Mouse (Mus musculus): Measurements from ENCODE around the gene Mospd2. TPM values are rescaled to one million over a fixed set of nuclear protein-coding genes. Genes with fewer than 3 reads are reported as not detected.
A peak's percentile ranks its signal among the peaks of the same experiment; 100 is the strongest.

Mospd2 gene
- 11.9 and 12.2 TPM in 2 replicates for polyA plus RNA-seq (2014; fragmentation: Nextera tagmentation; extraction: Ambion mirVana)

- no peaks in the 10 kb centered on the region for H3K27me3 ChIP-seq (ENCODE audit: control insufficient read depth, insufficient read depth, low read length)
- peak within 1 kb of the TSS; percentile 60 for H3K4me3 ChIP-seq (ENCODE audit: low read depth, low read length)
- 0 out of 2 replicates have a peak within 1 kb of the TSS, but pooled peaks have one; percentile 3 for H3K27ac ChIP-seq (ENCODE audit: low read depth, low read length)
- ATAC-seq (replicated peaks; ENCODE audit: insufficient number of reproducible peaks, low FRiP score, low TSS enrichment), result peak; percentile 100
- H3K9me3 ChIP-seq (replicated peaks; ENCODE audit: control insufficient read depth, low read length), result no peaks in the 10 kb centered on the region
- 15% methylated on average over 24 of the region's 26 CpGs for WGBS (ENCODE audit: insufficient replicate concordance)
- no peaks in the 10 kb centered on the region for H3K4me1 ChIP-seq (ENCODE audit: control insufficient read depth, insufficient read depth, low read length)
- H3K9ac ChIP-seq (ENCODE audit: low read depth, low read length), result peak within 1 kb of the TSS; percentile 69
- H3K36me3 ChIP-seq (ENCODE audit: control insufficient read depth, insufficient read depth, low read length), result no peaks in the 10 kb centered on the region
- H3K4me2 ChIP-seq, result peak within 1 kb of the TSS; percentile 64
Observed at GRCm38 (mm10) chrX:164980193-164980775, at the start of gene Mospd2, which contains the start of gene Fancb. Gene Mospd2 (minus strand): TSS chrX:164980375. Gene Fancb (plus strand): TSS chrX:164980592.

DNA sequence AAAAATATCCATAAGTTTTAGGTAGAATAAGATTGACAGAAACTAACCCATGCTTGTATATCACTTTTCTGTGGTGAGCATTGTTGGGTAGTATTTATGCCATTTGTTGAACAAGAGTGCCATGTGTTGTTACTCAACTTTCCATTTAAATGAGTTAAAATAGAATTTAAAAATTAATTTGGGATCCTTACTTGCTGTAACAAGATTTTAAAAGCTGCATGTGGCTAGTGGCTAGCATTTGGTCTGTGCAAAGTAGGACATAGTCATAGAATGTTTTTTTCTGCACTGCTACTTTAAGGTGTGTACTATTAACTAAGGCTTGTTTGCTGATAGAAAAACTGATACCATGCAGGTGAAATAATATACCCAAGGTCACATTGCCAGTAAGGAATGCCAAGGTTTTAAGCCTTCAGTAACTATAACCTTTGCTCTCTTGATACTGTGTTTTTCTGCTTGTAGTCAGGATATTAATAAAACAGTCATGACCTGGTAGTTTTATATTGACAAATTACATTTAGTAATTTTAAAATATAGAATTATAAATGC is 24.7 kb upstream of the Mospd2 start, which contains the start of gene Gm17604:
Gm17604 (minus strand) TSS at position 51 of the 546 bp plus-strand sequence.
- no peak for ATAC-seq (replicated peaks; ENCODE audit: insufficient number of reproducible peaks, low FRiP score, low TSS enrichment)
- H3K27ac ChIP-seq (ENCODE audit: low read depth, low read length), result no peak within 1 kb of the TSS
- no peaks in the 10 kb centered on the region for H3K27me3 ChIP-seq (ENCODE audit: control insufficient read depth, insufficient read depth, low read length)
- H3K4me1 ChIP-seq (ENCODE audit: control insufficient read depth, insufficient read depth, low read length), result no peaks in the 10 kb centered on the region
- no peaks in the 10 kb centered on the region for H3K9me3 ChIP-seq (replicated peaks; ENCODE audit: control insufficient read depth, low read length)
- no peak within 1 kb of the TSS for H3K4me2 ChIP-seq
- H3K9ac ChIP-seq (ENCODE audit: low read depth, low read length), result no peak within 1 kb of the TSS
- no peak within 1 kb of the TSS for H3K4me3 ChIP-seq (ENCODE audit: low read depth, low read length)
- no peaks in the 10 kb centered on the region for H3K36me3 ChIP-seq (ENCODE audit: control insufficient read depth, insufficient read depth, low read length)

GRCm38 (mm10) chrX:165003141-165003540 is 23.0 kb upstream of the Mospd2 start:
- 27% methylated on average over 4 of the region's 4 CpGs for WGBS (ENCODE audit: insufficient replicate concordance)
- H3K9me3 ChIP-seq (replicated peaks; ENCODE audit: control insufficient read depth, low read length), result no peaks in the 10 kb centered on the region

GRCm38 (mm10) chrX:164978866-164979265 is 1.3 kb downstream of the Mospd2 start:
- H3K9me3 ChIP-seq (replicated peaks; ENCODE audit: control insufficient read depth, low read length), result no peaks in the 10 kb centered on the region
- ATAC-seq (replicated peaks; ENCODE audit: insufficient number of reproducible peaks, low FRiP score, low TSS enrichment), result no peak
- no peaks in the 10 kb centered on the region for H3K4me1 ChIP-seq (ENCODE audit: control insufficient read depth, insufficient read depth, low read length)
- no peak overlapping the region for H3K4me3 ChIP-seq (ENCODE audit: low read depth, low read length)
- 87% methylated on average over 2 of the region's 2 CpGs for WGBS (ENCODE audit: insufficient replicate concordance)
- no peak overlapping the region for H3K9ac ChIP-seq (ENCODE audit: low read depth, low read length)
- H3K27ac ChIP-seq (ENCODE audit: low read depth, low read length), result no peak overlapping the region
- no peaks in the 10 kb centered on the region for H3K27me3 ChIP-seq (ENCODE audit: control insufficient read depth, insufficient read depth, low read length)
- no peaks in the 10 kb centered on the region for H3K36me3 ChIP-seq (ENCODE audit: control insufficient read depth, insufficient read depth, low read length)
- H3K4me2 ChIP-seq, result no peak overlapping the region

More at GRCm38 (mm10) chrX:165003141-165003540, 23.0 kb upstream of the Mospd2 start:
- H3K4me1 ChIP-seq (ENCODE audit: control insufficient read depth, insufficient read depth, low read length), result no peaks in the 10 kb centered on the region
- H3K9ac ChIP-seq (ENCODE audit: low read depth, low read length), result no peak overlapping the region
- no peak overlapping the region for H3K4me2 ChIP-seq
- H3K27me3 ChIP-seq (ENCODE audit: control insufficient read depth, insufficient read depth, low read length), result no peaks in the 10 kb centered on the region
- H3K27ac ChIP-seq (ENCODE audit: low read depth, low read length), result no peak overlapping the region
- H3K36me3 ChIP-seq (ENCODE audit: control insufficient read depth, insufficient read depth, low read length), result no peaks in the 10 kb centered on the region
- H3K4me3 ChIP-seq (ENCODE audit: low read depth, low read length), result no peak overlapping the region
- no peak for ATAC-seq (replicated peaks; ENCODE audit: insufficient number of reproducible peaks, low FRiP score, low TSS enrichment)

GRCm38 (mm10) chrX:164971206-164971605 is 9.0 kb downstream of the Mospd2 start:
- ATAC-seq (replicated peaks; ENCODE audit: insufficient number of reproducible peaks, low FRiP score, low TSS enrichment), result no peak
- Histone ChIP-seq H3K4me1 (ENCODE audit: control insufficient read depth, insufficient read depth, low read length) (no peaks in the 10 kb centered on the region), H3K27ac (ENCODE audit: low read depth, low read length) (no peak overlapping the region), H3K4me3 (ENCODE audit: low read depth, low read length) (no peak overlapping the region), H3K9ac (ENCODE audit: low read depth, low read length) (no peak overlapping the region), H3K9me3 (replicated peaks; ENCODE audit: control insufficient read depth, low read length) (no peaks in the 10 kb centered on the region), H3K4me2 (no peak overlapping the region), H3K36me3 (ENCODE audit: control insufficient read depth, insufficient read depth, low read length) (no peaks in the 10 kb centered on the region), H3K27me3 (ENCODE audit: control insufficient read depth, insufficient read depth, low read length) (no peaks in the 10 kb centered on the region)
- WGBS (ENCODE audit: insufficient replicate concordance), result 83% methylated on average over 3 of the region's 3 CpGs

- ATAC-seq (replicated peaks; ENCODE audit: insufficient number of reproducible peaks, low FRiP score, low TSS enrichment), result no peak
- H3K27me3 ChIP-seq (ENCODE audit: control insufficient read depth, insufficient read depth, low read length), result no peaks in the 10 kb centered on the region
Observed at GRCm38 (mm10) chrX:164965750-164966448, 14.3 kb downstream of the Mospd2 start.

DNA sequence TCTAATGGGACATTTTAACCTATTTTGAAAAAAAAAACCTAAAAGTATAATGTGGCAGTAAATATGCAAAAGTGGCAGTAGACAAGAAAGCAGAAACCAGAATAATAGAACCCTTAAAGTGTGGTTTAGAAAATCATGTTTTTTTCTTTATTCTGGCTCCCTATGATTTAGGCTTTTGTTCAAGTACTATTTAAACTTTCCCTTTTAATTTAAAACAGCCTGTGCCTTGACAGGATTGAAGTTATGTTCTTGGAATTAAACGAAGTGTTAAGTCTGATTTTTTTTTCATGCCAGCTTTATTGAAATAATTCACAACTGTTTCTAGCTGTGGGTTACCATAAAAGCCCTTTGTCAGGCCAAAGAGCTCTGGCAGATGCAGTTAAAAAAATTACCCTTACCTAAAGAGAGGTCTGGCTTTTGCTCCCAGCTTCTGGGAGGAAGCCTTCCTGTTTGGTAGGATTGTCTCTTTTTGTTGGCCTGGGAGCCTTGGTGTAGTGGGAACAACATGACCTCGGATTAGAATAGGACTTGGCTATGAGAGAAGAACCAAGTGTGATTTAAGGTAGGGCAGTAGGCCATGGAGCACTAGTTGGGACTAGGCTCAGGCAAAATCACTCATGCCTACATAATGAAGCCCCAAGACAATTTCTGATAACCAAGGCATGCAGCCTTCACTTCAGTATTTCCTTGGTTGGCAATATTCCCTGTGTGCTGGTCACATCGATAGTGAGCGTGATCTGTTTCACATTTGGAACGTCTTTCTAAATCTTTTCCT is 27.4 kb downstream of the Mospd2 start:
- WGBS (ENCODE audit: insufficient replicate concordance), result 75% methylated on average over 5 of the region's 5 CpGs
- no peak overlapping the region for H3K9ac ChIP-seq (ENCODE audit: low read depth, low read length)
- no peaks in the 10 kb centered on the region for H3K27me3 ChIP-seq (ENCODE audit: control insufficient read depth, insufficient read depth, low read length)
- no peak overlapping the region for H3K27ac ChIP-seq (ENCODE audit: low read depth, low read length)
- ATAC-seq (replicated peaks; ENCODE audit: insufficient number of reproducible peaks, low FRiP score, low TSS enrichment), result no peak
- H3K4me1 ChIP-seq (ENCODE audit: control insufficient read depth, insufficient read depth, low read length), result no peaks in the 10 kb centered on the region
- H3K36me3 ChIP-seq (ENCODE audit: control insufficient read depth, insufficient read depth, low read length), result no peaks in the 10 kb centered on the region
- H3K4me2 ChIP-seq, result no peak overlapping the region
- no peaks in the 10 kb centered on the region for H3K9me3 ChIP-seq (replicated peaks; ENCODE audit: control insufficient read depth, low read length)
- H3K4me3 ChIP-seq (ENCODE audit: low read depth, low read length), result no peak overlapping the region

More at GRCm38 (mm10) chrX:164965750-164966448, 14.3 kb downstream of the Mospd2 start:
- Histone ChIP-seq H3K4me1 (ENCODE audit: control insufficient read depth, insufficient read depth, low read length) (no peaks in the 10 kb centered on the region), H3K36me3 (ENCODE audit: control insufficient read depth, insufficient read depth, low read length) (no peaks in the 10 kb centered on the region), H3K27ac (ENCODE audit: low read depth, low read length) (no peak overlapping the region), H3K9ac (ENCODE audit: low read depth, low read length) (no peak overlapping the region), H3K4me2 (no peak overlapping the region), H3K4me3 (ENCODE audit: low read depth, low read length) (no peak overlapping the region), H3K9me3 (replicated peaks; ENCODE audit: control insufficient read depth, low read length) (no peaks in the 10 kb centered on the region)
- WGBS (ENCODE audit: insufficient replicate concordance), result 83% methylated on average over 3 of the region's 3 CpGs

DNA sequence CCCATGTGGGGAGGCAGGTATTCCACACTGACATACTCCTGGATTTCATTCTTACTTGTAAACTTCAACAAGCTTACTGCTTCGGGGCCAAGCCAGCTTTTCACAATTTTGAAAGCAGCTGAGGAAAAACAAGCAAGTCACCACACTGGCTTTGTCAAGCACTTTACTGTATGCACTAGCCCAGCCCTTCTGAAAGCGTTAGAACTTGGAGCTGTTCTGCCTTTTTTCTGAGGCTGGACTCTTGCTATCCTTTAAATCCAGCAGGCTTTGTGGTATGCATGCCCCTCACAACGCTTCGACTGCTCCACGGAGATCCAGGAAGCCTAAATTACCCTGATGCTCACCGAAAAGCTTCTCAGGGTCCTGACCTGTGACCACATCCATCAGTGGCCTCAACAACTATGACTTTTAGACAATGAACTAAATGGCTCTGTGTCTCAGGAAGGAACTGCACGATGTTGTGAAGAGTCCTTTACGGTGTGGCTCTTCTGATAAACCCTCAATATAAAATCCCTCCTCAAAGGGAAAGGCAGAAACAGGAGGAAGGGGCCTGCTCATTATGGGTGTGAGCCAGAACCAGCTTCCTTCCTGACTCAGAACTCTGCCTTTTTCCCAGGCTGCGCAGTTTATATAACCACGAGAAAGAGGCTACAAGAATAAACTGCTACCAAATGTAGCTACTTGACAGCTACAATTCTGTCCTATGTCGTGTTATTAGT is 28.2 kb downstream of the Mospd2 start:
- H3K36me3 ChIP-seq (ENCODE audit: control insufficient read depth, insufficient read depth, low read length), result no peaks in the 10 kb centered on the region
- no peak overlapping the region for H3K9ac ChIP-seq (ENCODE audit: low read depth, low read length)
- H3K4me1 ChIP-seq (ENCODE audit: control insufficient read depth, insufficient read depth, low read length), result no peaks in the 10 kb centered on the region
- H3K27ac ChIP-seq (ENCODE audit: low read depth, low read length), result no peak overlapping the region
- H3K9me3 ChIP-seq (replicated peaks; ENCODE audit: control insufficient read depth, low read length), result no peaks in the 10 kb centered on the region
- no peak for ATAC-seq (replicated peaks; ENCODE audit: insufficient number of reproducible peaks, low FRiP score, low TSS enrichment)
- 64% methylated on average over 11 of the region's 11 CpGs for WGBS (ENCODE audit: insufficient replicate concordance)
- H3K4me3 ChIP-seq (ENCODE audit: low read depth, low read length), result no peak overlapping the region
- H3K27me3 ChIP-seq (ENCODE audit: control insufficient read depth, insufficient read depth, low read length), result no peaks in the 10 kb centered on the region
- H3K4me2 ChIP-seq, result no peak overlapping the region
